Mouse (Mus musculus): ENCODE data around the gene Macrod2.

Gene Macrod2

DNA sequence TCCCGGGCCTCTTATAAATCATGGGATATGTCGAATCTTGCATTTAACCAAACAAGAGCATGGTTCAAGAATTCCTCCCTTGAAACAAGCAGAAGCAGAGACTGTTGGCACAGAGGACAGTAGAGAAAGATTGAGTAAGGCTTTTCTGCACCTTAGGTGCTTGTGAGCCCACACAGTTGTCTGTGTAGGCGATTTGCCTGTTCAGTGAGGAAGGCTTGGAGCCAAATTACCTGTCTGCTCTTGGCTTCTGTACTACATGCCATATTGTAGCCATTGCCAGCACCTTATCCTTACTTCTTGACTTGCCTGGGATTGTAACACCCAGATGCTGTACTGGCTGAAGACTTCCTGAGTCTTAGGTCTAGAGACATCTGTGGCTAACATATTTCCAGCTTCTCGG is 1303.2 kb downstream of the Macrod2 start:
- DNase-seq (ENCODE audit: low spot score): no peak

- no peak for DNase-seq (ENCODE audit: low spot score)
Observed at GRCm38 (mm10) chr2:141700759-141701452, 1305.8 kb downstream of the Macrod2 start.

DNA sequence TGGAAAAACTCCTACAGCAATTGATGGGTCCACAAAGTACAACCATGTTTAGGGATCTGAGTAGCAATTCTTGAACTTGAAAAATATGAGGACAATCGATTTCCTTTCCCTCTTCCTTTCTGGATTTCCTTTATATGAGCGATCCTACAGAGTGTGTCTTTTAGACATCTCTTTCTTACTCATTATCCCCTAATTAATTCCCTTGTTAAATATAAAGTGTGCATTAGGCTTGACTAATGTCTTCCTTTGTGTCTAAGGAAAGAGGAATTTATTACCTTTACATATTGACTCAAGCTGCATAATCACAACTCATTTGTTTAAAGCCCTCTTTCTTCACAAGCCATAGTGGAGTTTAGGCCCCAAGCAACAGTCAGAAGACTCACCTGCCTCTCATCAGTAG is 1316.7 kb downstream of the Macrod2 start:
- no peak for DNase-seq (ENCODE audit: low spot score)

- no peak for DNase-seq (ENCODE audit: low spot score)
Observed at GRCm38 (mm10) chr2:141712265-141712664, 1317.2 kb downstream of the Macrod2 start.

- no peak for DNase-seq (ENCODE audit: low spot score)
Observed at GRCm38 (mm10) chr2:141715061-141715460, 1320.0 kb downstream of the Macrod2 start.

DNA sequence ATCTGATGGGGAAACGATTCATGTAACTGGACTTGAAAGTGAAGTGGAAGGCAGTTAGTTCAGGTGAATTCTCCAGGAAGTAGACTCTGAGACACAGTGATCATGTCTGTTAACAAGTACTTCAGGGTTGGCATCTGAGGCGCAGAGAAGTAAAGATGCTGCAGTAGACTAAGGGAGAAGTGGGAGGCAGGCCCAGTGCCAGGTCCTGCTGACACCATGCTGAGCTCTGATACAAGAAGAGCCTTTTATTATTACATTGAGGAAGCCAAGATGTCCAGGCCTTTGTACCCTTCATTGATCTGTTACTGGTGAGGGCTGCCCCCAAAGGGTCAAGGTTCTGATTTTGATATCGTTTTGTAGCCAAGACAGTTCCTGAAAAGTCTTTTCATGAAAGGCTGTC is 1327.4 kb downstream of the Macrod2 start:
- no peak for DNase-seq (ENCODE audit: low spot score)

DNA sequence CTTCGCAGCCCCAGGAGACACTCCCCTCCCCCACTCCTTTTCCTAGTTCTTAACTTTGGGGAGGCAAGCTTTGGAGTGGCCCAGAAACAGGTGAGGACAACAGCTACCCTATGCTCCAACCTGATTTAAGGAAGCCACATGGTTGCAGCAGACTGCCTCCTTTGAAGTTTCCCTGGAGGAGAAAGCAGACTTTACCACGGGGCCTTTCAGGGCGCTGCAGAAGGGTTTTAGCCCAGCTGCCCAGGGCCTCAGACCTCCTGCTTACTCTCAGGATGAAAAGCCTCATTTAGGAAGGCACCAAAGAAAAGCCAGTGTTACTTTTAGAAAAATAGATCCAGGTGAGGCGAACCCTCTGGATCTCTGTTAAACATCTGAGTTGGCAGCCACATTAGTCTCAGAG is 1333.9 kb downstream of the Macrod2 start:
- no peak for DNase-seq (ENCODE audit: low spot score)

DNA sequence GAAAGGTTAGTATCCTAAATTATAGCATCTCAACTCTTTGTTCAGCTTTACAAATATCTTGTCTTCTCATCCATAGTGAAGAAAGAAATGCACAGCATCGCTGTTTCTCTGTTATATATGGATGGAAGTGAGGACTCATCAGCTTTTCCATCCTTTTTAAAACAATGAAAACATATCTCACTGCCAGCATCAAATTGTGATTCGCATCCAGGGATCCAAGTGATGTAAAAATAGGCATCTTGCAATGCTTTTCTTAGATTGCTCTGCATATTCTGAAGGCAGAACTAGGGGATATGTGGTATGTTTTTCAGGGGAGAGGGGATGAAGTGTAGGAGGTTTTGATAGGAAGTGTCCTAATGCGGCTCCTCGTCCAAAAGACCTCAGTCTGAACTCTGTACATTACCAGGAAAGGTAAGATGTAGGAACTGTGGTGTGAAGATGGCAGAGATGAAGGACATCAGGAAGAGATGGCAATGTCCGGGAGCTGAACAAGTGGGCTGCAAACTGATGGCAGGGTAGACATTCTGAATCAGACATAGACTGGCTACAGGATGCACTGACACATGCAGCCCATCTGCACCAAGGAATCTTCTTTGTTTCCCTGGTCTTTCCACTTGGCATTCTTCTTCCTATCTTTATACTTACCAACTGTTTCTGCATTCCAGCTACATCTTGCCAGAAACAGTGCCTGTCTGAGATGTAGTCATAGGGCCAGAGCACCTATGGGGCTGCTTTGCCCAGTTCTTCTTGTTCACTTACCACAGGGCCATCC is 1341.8 kb downstream of the Macrod2 start:
- no peak for DNase-seq (ENCODE audit: low spot score)

- no peak for DNase-seq (ENCODE audit: low spot score)
Observed at GRCm38 (mm10) chr2:141738702-141739101, 1343.6 kb downstream of the Macrod2 start.

GRCm38 (mm10) chr2:141740318-141740717 is 1345.2 kb downstream of the Macrod2 start:
- no peak for DNase-seq (ENCODE audit: low spot score)

DNA sequence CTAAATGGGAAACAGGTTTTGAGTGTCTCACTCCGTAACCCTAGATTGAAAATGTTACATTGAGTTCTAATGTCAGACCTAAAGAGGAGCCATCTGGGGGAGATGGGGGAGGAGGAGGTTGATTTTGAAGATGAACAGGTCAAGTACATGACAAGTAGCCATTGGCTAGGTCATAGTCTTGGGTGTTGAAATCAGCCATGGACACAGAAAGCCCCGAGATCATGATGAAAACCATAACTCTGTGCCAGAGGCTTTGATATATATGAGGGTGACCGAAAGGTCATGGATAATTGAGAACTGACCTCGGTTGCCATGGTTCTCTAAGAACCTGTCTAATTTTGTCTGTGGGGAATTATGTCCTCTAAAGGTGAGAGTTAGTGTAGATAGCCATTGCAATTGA is 1405.1 kb downstream of the Macrod2 start:
- DNase-seq (ENCODE audit: low spot score): no peak

GRCm38 (mm10) chr2:141800909-141801308 is 1405.8 kb downstream of the Macrod2 start:
- no peak for DNase-seq (ENCODE audit: low spot score)

- DNase-seq (ENCODE audit: low spot score): no peak
Observed at GRCm38 (mm10) chr2:141816266-141816665, 1421.2 kb downstream of the Macrod2 start.

- no peak for DNase-seq (ENCODE audit: low spot score)
Observed at GRCm38 (mm10) chr2:141817546-141818180, 1422.6 kb downstream of the Macrod2 start.

GRCm38 (mm10) chr2:141820795-141821194 is 1425.7 kb downstream of the Macrod2 start:
- DNase-seq (ENCODE audit: low spot score): no peak

DNA sequence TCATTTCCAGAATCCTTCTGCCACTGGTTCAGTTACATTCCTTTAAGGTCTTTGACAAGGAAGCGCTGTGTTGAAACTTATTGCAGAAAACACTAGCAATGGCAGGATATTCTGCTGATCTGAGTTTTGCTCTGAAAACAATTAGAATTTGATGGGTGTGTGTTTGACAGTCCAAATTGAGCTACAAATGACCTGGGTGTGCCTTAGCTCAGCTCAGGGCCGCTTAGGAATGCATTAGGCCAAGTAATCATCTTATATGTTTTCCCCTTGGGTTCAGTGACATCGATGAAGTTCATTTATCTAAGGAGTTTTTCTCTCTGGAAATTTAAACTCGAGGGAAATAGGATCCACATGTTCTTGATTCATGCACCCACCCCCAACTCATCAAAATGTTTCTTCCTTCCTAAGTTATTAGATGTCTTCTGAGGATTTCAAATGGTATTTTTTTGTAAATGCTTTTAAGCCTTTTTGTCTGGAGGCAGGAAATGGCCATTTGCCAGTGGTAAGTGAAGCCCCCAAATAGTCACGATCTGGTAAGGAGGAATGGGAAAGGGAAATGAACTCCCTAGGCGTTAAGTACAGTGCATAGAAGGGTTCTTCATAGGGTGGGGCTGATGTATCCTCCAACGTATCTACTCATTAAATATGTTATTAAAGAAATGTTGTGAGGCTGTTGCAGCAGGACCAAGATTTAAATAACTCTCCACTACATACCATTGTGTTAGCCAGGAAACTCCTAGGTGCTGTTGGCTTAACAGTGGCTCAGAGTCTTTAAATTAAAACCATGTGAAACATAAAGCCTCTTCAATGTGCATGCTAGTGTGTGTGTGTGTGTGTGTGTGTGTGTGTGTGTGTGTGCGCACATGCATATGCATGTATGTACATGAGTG is 1430.7 kb downstream of the Macrod2 start:
- no peak for DNase-seq (ENCODE audit: low spot score)

DNA sequence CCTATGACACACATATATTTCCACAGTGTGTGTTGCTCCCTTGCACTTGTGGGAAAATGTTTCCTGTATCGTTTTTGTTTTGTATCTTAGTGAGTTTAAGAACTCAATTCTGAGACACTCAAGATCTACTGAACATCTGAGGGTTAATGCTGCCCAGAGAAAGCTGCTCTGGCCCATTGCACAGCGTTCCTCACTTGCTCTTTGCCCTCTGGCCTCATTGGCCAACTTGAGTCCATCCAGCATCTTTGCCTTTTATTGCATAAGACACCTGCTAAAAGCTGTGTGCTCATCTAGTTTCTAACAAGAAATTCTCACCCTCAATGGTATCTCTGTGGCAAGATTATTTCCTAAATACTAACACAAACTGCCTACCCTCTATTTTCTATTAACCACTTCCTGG is 1435.4 kb downstream of the Macrod2 start:
- DNase-seq (ENCODE audit: low spot score): no peak

GRCm38 (mm10) chr2:141831515-141831914 is 1436.4 kb downstream of the Macrod2 start:
- no peak for DNase-seq (ENCODE audit: low spot score)

DNA sequence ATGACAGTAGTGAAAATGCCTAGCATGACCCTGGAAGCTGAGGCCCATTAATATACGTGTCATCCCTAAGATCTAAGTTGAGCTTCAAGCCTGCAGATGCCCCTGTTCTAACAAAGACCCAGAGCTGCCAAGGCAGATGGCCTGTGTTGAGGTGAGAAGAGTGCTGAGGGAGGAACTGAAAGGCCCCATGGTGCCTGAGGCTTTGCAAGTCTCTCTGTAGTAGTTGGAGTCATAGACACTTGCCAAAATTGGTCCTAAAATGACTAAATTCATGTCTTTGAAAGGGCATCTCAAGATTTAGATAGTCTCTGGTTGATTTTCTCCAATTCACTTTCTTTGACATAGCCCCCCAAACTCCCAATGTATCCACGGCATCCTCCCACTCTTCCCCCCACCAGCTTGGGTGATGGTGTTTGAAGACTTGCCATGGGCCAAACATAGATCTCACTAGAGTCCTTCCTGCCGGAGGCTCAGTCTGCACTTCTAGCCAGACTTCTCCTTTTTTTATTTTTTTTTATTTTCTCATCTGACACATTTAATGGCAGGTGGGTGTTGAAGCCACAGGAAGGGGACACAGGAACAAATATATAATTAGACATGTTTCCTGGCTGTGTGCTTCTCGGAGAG is 1439.2 kb downstream of the Macrod2 start:
- no peak for DNase-seq (ENCODE audit: low spot score)

GRCm38 (mm10) chr2:141844408-141845175 is 1449.5 kb downstream of the Macrod2 start:
- no peak for DNase-seq (ENCODE audit: low spot score)

DNA sequence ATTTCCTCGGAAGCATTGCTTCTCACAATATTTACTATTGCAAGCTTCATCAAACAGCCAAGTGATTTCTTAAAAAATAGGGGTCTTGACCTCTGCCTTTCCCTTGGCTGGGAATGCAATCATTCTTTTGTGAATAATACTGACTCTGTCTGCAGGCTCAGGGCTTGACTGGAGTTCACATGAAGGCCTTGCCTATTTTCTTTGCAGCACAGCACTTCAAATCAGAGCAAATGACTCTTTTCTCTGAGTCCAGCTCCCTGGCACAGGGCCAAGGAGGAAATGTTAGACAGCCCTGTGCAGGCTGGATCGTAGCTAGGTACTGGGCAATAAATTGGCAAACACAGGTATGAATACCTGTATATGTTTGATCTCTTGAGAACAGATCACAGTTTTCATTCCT is 1464.1 kb downstream of the Macrod2 start:
- peak; percentile 5 for DNase-seq (ENCODE audit: low spot score)
